Mouse (Mus musculus) cortical plate, adult 2 months (tissue): Measurements from ENCODE around the gene Wdtc1.

Experiments
- CTCF ChIP-seq: fragments of 200-500 bp; IDR thresholded peaks from 2 replicates; pipeline ENCODE4 v1.5.1; 2011; ENCODE audit warnings: mild to moderate bottlenecking, control low read depth, low read length; ENCODE audit not compliant: insufficient read depth; ENCODE audit errors: extremely low read depth
- POLR2A ChIP-seq: fragments of 200-500 bp; IDR thresholded peaks from 2 replicates; pipeline ENCODE4 v1.6.1; 2011; ENCODE audit warnings: mild to moderate bottlenecking, low read length, control low read depth; ENCODE audit not compliant: insufficient read depth; ENCODE audit errors: extremely low read depth

DNA sequence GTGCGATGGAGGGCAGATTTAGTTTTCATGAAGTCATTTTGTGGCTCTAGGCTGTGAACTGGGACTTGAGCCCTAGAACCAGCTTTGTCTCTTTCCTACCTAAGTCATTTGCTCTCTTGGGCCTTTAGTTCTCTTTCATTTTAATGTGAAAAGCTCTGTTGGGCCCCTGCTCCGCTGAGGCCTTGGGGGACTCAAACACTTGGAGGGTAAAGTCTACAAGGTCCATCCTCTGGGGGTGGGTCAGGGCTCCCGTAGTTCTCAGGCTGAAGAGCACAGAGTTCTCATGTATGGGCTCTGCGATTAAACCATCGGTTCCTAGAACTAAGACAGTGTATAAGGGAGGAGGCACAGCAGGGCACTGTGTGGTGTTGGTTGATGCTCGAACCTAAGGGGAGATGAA, 27.3 kb upstream of the Wdtc1 start:
- TF ChIP-seq CTCF (no peak), POLR2A (no peak)
